Mouse (Mus musculus): ENCODE measurements around the gene Neurl4. TPM values are rescaled to one million over a fixed set of nuclear protein-coding genes. Genes with fewer than 3 reads are reported as not detected.

The Neurl4 gene
- total and polyA plus RNA-seq, 2 experiments: 10.1 to 20.7 TPM

GRCm38 (mm10) chr11:69938401-69938979, 37.6 kb downstream of the Neurl4 start:
- no peak overlapping the region for H3K4me3 ChIP-seq (ENCODE audit: insufficient read depth, low read depth, low read length)
- TF ChIP-seq POLR2A (IDR thresholded peaks at IDR 0.05; ENCODE audit: extremely low read depth, insufficient read depth, low read length) (no peak), CTCF (IDR thresholded peaks at IDR 0.05; ENCODE audit: low read depth, low read length) (no peak)
- peaks cover 5% of the 10 kb centered on the region for H3K4me1 ChIP-seq (ENCODE audit: control insufficient read depth, insufficient read depth, low read length)
- no peak overlapping the region for H3K9ac ChIP-seq (ENCODE audit: low read depth, low read length)
- H3K36me3 ChIP-seq (ENCODE audit: control insufficient read depth, insufficient read depth, low read length): no peaks in the 10 kb centered on the region
- 52% methylated on average over 9 of the region's 9 CpGs for WGBS
- no peak overlapping the region for H3K27ac ChIP-seq (replicated peaks; ENCODE audit: insufficient read depth, low read depth, low read length)
- H3K79me2 ChIP-seq (ENCODE audit: control insufficient read depth, insufficient read depth, low read length): no peaks in the 10 kb centered on the region
- H3K27me3 ChIP-seq (ENCODE audit: control insufficient read depth, insufficient read depth, low read length): peaks cover 14% of the 10 kb centered on the region
- no peak for DNase-seq (ENCODE audit: extremely low read depth, low read depth, low spot score)

DNA sequence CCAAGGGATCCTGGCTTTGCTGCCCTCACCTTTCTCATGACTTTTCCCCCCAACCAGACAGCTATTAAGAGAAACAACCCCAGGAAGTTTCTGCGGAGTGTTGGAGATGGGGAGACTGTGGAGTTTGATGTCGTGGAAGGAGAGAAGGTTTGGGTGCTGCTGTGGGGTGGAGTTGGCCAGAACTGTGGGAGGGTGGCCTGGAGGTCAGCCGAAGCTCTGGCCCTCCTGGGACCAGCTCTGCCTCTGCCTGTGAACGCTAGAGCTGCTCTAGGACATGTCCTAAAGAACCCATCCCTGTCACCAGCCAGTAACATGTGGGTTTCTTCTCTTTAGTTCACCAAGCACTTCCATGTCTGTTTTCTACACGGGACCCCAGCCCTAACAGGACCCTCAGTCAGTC, 38.3 kb downstream of the Neurl4 start:
- Histone ChIP-seq H3K9ac (ENCODE audit: low read depth, low read length) (no peak overlapping the region), H3K79me2 (ENCODE audit: control insufficient read depth, insufficient read depth, low read length) (no peaks in the 10 kb centered on the region), H3K36me3 (ENCODE audit: control insufficient read depth, insufficient read depth, low read length) (no peaks in the 10 kb centered on the region), H3K27me3 (ENCODE audit: control insufficient read depth, insufficient read depth, low read length) (peaks cover 14% of the 10 kb centered on the region), H3K27ac (replicated peaks; ENCODE audit: insufficient read depth, low read depth, low read length) (no peak overlapping the region), H3K4me3 (ENCODE audit: insufficient read depth, low read depth, low read length) (no peak overlapping the region), H3K4me1 (ENCODE audit: control insufficient read depth, insufficient read depth, low read length) (peaks cover 5% of the 10 kb centered on the region)
- no peak for TF ChIP-seq CTCF (IDR thresholded peaks at IDR 0.05; ENCODE audit: low read depth, low read length)
- no peak for TF ChIP-seq POLR2A (IDR thresholded peaks at IDR 0.05; ENCODE audit: extremely low read depth, insufficient read depth, low read length)
- no peak for DNase-seq (ENCODE audit: extremely low read depth, low read depth, low spot score)
- 64% methylated on average over 5 of the region's 5 CpGs for WGBS

DNA sequence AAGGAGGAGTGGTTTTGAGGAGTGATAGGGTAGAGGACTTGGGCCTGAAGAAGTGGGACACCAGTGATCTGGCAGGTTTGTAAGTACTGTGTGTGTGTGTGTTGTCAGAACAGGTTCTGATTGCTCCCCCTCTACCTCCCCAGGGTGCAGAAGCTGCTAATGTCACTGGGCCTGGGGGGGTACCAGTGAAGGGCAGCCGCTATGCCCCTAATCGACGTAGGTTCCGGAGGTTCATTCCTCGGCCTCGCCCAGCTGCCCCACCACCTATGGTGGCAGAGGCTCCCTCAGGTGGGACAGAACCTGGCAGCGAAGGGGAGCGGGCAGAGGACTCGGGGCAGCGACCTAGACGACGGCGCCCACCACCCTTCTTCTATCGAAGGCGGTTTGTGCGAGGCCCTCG, 38.9 kb downstream of the Neurl4 start:
- Histone ChIP-seq H3K9ac (ENCODE audit: low read depth, low read length) (no peak overlapping the region), H3K36me3 (ENCODE audit: control insufficient read depth, insufficient read depth, low read length) (no peaks in the 10 kb centered on the region), H3K4me1 (ENCODE audit: control insufficient read depth, insufficient read depth, low read length) (peaks cover 3% of the 10 kb centered on the region), H3K79me2 (ENCODE audit: control insufficient read depth, insufficient read depth, low read length) (no peaks in the 10 kb centered on the region), H3K27me3 (ENCODE audit: control insufficient read depth, insufficient read depth, low read length) (peaks cover 14% of the 10 kb centered on the region), H3K4me3 (ENCODE audit: insufficient read depth, low read depth, low read length) (no peak overlapping the region), H3K27ac (replicated peaks; ENCODE audit: insufficient read depth, low read depth, low read length) (no peak overlapping the region)
- 91% methylated on average over 17 of the region's 17 CpGs for WGBS
- TF ChIP-seq POLR2A (IDR thresholded peaks at IDR 0.05; ENCODE audit: extremely low read depth, insufficient read depth, low read length) (no peak), CTCF (IDR thresholded peaks at IDR 0.05; ENCODE audit: low read depth, low read length) (no peak)
- no peak for DNase-seq (ENCODE audit: extremely low read depth, low read depth, low spot score)

DNA sequence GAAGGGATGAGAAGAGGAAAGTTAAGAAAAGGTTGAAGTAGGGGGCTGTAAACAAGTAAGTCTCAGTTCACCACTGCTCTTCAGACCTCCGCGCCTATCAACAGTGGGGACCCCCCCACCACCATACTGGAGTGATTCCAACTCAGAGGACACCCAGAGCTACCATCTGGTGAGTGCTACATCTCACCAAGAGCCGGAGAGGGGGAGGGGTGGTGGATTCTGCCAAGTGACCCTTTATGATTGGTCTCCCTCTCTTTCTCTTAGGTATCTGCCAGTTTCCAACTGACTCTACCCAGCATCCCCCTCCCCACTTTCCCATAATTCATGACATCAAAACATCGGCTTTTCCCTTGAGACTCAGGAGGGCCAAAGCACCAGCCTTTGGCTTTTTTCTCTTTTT, 40.1 kb downstream of the Neurl4 start:
- DNase-seq (ENCODE audit: extremely low read depth, low read depth, low spot score): no peak
- H3K27me3 ChIP-seq (ENCODE audit: control insufficient read depth, insufficient read depth, low read length): peaks cover 5% of the 10 kb centered on the region
- H3K27ac ChIP-seq (replicated peaks; ENCODE audit: insufficient read depth, low read depth, low read length): no peak overlapping the region
- H3K4me3 ChIP-seq (ENCODE audit: insufficient read depth, low read depth, low read length): no peak overlapping the region
- no peaks in the 10 kb centered on the region for H3K36me3 ChIP-seq (ENCODE audit: control insufficient read depth, insufficient read depth, low read length)
- no peaks in the 10 kb centered on the region for H3K79me2 ChIP-seq (ENCODE audit: control insufficient read depth, insufficient read depth, low read length)
- H3K4me1 ChIP-seq (ENCODE audit: control insufficient read depth, insufficient read depth, low read length): no peaks in the 10 kb centered on the region
- WGBS: 91% methylated on average over 4 of the region's 4 CpGs
- H3K9ac ChIP-seq (ENCODE audit: low read depth, low read length): no peak overlapping the region
- no peak for TF ChIP-seq POLR2A (IDR thresholded peaks at IDR 0.05; ENCODE audit: extremely low read depth, insufficient read depth, low read length)
- no peak for TF ChIP-seq CTCF (IDR thresholded peaks at IDR 0.05; ENCODE audit: low read depth, low read length)

DNA sequence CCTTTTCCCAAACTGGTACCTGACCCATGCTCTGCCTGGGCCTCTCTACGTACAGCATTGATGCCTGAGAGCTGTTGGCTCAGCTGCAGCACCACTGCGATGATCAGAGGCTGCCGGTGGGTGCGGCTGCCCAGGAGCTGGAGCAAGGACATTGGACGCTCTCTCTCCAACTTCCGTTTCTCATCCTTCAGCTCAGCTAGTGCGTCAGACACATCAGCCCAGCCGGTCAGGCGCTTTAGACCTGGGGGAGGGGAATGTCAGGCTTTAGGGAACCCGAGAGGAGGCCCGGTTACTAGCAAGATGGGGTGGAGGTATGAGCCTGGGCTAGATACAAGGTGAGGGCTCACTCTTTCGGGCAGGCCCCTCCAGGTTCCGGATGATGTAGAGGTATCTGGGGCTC, 44.3 kb downstream of the Neurl4 start:
- DNase-seq (ENCODE audit: extremely low read depth, low read depth, low spot score): no peak
- Histone ChIP-seq H3K4me1 (ENCODE audit: control insufficient read depth, insufficient read depth, low read length) (peaks cover 3% of the 10 kb centered on the region; the same call in 1 of the 2 replicates), H3K27me3 (ENCODE audit: control insufficient read depth, insufficient read depth, low read length) (no peaks in the 10 kb centered on the region)

More for the DNA sequence above, 44.3 kb downstream of the Neurl4 start:
- no peak overlapping the region for H3K9ac ChIP-seq (ENCODE audit: low read depth, low read length)
- H3K27ac ChIP-seq (replicated peaks; ENCODE audit: insufficient read depth, low read depth, low read length): no peak overlapping the region
- 91% methylated on average over 13 of the region's 13 CpGs for WGBS
- TF ChIP-seq CTCF (IDR thresholded peaks at IDR 0.05; ENCODE audit: low read depth, low read length): no peak
- no peak for TF ChIP-seq POLR2A (IDR thresholded peaks at IDR 0.05; ENCODE audit: extremely low read depth, insufficient read depth, low read length)
- no peaks in the 10 kb centered on the region for H3K36me3 ChIP-seq (ENCODE audit: control insufficient read depth, insufficient read depth, low read length)
- no peaks in the 10 kb centered on the region for H3K79me2 ChIP-seq (ENCODE audit: control insufficient read depth, insufficient read depth, low read length)
- H3K4me3 ChIP-seq (ENCODE audit: insufficient read depth, low read depth, low read length): no peak overlapping the region

Data from liver, adult 2 months (tissue).